Mouse (Mus musculus): ENCODE measurements around the gene 4930442H23Rik. TPM values are rescaled to one million over a fixed set of nuclear protein-coding genes. Genes with fewer than 3 reads are reported as not detected.
A peak's percentile ranks its signal among the peaks of the same experiment; 100 is the strongest.
"Not testable (repeated sequence)": the region's sequence is repeated elsewhere in the genome, so short reads cannot be mapped to it uniquely, and the experiment has no call there.

Gene 4930442H23Rik
- polyA plus RNA-seq (2014; fragmentation: Nextera tagmentation; extraction: Ambion mirVana) = not detected in 2 replicates

DNA sequence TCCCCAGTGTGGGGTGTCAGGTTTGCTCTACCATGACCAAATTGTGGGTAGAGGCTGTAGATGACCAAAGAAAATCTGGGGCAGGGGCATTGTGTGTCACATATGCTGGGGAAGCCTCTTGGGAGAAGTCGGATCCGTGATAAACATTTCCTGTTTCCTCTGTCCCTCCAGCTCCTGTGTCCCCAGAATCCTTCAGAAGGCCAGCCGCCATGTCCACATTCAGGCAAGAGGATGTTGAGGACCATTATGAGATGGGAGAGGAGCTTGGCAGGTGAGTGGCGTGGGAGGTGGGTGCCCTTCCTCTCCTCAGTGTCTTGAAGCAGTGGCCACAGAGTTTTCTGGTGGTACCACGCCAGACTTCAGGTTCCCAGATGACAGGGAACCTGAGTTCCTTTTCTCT is at the start of gene 4930442H23Rik:
4930442H23Rik (minus strand) TSS at position 45 of the 400 bp plus-strand sequence.
- Histone ChIP-seq H3K27ac (replicated peaks in 1 of 2; ENCODE audit: control insufficient read depth in 1 of 2, insufficient read depth in 1 of 2, low read depth in 2 of 2, low read length in 2 of 2) (peak within 1 kb of the TSS; percentile 92 to 93), H3K4me2 (ENCODE audit: low read length) (peak within 1 kb of the TSS; percentile 78), H3K4me1 (ENCODE audit: control insufficient read depth in 2 of 2, insufficient read depth in 2 of 2, low read length in 2 of 2) (peaks cover 18 to 36% of the 10 kb centered on the region in 2 experiments), H3K36me3 (ENCODE audit: control insufficient read depth, insufficient read depth, low read length) (peaks cover 76% of the 10 kb centered on the region), H3K9ac (ENCODE audit: low read length) (peak within 1 kb of the TSS; percentile 86), H3K27me3 (ENCODE audit: control insufficient read depth, insufficient read depth, low read length) (no peaks in the 10 kb centered on the region), H3K4me3 (ENCODE audit: control insufficient read depth in 1 of 2, insufficient read depth in 1 of 2, low read depth in 1 of 2, low read length in 2 of 2) (peak within 1 kb of the TSS; percentile 71 to 88), H3K9me3 (ENCODE audit: control insufficient read depth, low read length) (no peaks in the 10 kb centered on the region)
- no peak for ATAC-seq (ENCODE audit: insufficient number of reproducible peaks, insufficient read depth, low FRiP score, low read depth)
- WGBS = 73% methylated on average over 5 of the region's 5 CpGs

DNA sequence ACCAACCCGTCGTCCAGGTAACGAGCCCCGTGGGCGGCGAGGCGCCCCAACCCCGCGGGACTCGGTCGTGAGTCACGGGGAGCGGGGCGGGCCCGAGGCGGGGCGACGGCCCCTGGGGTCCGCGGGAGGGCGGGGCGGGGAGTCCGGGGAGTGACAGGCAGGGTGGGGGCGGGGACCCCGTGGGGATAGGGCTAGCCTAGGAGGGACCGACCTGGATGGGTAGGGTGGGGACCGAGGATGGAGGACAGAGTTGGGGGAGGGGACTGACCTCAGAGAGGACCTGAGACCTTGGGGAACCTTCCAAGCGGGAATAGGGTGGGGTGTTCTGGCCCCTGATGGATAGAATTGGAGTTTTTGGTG is 49.6 kb upstream of the 4930442H23Rik start:
- ATAC-seq (ENCODE audit: insufficient number of reproducible peaks, insufficient read depth, low FRiP score, low read depth) = peak; percentile 54; the same call in 1 of the 2 replicates
- Histone ChIP-seq H3K9me3 (ENCODE audit: control insufficient read depth, low read length) (no peaks in the 10 kb centered on the region), H3K4me1 (ENCODE audit: control insufficient read depth in 2 of 2, insufficient read depth in 2 of 2, low read length in 2 of 2) (peaks cover 12 to 23% of the 10 kb centered on the region in 2 experiments), H3K27ac (replicated peaks in 1 of 2; ENCODE audit: control insufficient read depth in 1 of 2, insufficient read depth in 1 of 2, low read depth in 2 of 2, low read length in 2 of 2) (peak overlapping the region in 1 of 2 experiments; percentile 24; a peak in 1 of 4 replicates), H3K36me3 (ENCODE audit: control insufficient read depth, insufficient read depth, low read length) (no peaks in the 10 kb centered on the region), H3K9ac (ENCODE audit: low read length) (peak overlapping the region; percentile 83), H3K4me2 (ENCODE audit: low read length) (peak overlapping the region; percentile 74), H3K4me3 (ENCODE audit: control insufficient read depth in 1 of 2, insufficient read depth in 1 of 2, low read depth in 1 of 2, low read length in 2 of 2) (peak overlapping the region; percentile 59 to 76), H3K27me3 (ENCODE audit: control insufficient read depth, insufficient read depth, low read length) (peaks cover 18% of the 10 kb centered on the region)
- 2% methylated on average over 22 of the region's 28 CpGs for WGBS

DNA sequence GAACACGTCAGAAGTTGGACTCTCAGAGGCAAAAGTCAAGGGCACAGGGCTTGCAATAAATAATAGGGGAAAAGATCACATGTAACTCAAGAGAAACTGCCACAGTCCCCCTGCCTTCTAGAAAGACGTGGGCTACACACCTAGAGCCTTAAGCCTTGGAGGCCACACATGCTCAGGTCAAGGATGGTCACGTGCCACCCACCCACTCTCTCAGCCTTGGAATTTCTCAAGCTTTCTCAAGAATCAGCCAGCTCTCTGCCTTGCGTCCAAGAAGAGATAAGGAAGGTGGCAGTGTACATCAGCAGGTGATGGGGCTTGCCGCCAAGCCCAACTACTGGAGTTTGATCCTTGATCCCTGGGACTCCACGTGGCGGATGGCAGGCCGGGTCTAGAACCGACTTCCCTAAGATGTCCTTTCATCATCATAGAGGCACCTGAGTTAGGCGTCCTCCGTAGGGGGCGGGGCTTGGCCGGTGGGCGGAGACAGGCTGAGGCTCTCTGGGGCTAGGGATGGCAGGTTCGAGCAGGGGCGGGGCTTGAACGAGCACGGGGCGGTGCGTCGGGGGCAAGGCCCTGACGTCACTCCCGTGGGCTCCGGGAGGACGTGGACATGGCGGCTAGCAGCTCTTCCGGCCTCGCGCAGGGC is 49.1 kb upstream of the 4930442H23Rik start, which contains the start of gene Zfr2:
Zfr2 (plus strand) TSS at position 576 of the 646 bp plus-strand sequence.
- no peaks in the 10 kb centered on the region for H3K9me3 ChIP-seq (ENCODE audit: control insufficient read depth, low read length)
- peak within 1 kb of the TSS; percentile 74 for H3K4me2 ChIP-seq (ENCODE audit: low read length)
- peaks cover 12 to 23% of the 10 kb centered on the region in 2 experiments for H3K4me1 ChIP-seq (ENCODE audit: control insufficient read depth in 2 of 2, insufficient read depth in 2 of 2, low read length in 2 of 2)
- H3K27ac ChIP-seq (replicated peaks in 1 of 2; ENCODE audit: control insufficient read depth in 1 of 2, insufficient read depth in 1 of 2, low read depth in 2 of 2, low read length in 2 of 2) = peak within 1 kb of the TSS in 1 of 2 experiments; percentile 24; a peak in 1 of 4 replicates
- H3K36me3 ChIP-seq (ENCODE audit: control insufficient read depth, insufficient read depth, low read length) = no peaks in the 10 kb centered on the region
- peaks cover 18% of the 10 kb centered on the region for H3K27me3 ChIP-seq (ENCODE audit: control insufficient read depth, insufficient read depth, low read length)
- WGBS = 7% methylated on average over 29 of the region's 29 CpGs
- ATAC-seq (ENCODE audit: insufficient number of reproducible peaks, insufficient read depth, low FRiP score, low read depth) = peak; percentile 76
- H3K9ac ChIP-seq (ENCODE audit: low read length) = peak within 1 kb of the TSS; percentile 83
- H3K4me3 ChIP-seq (ENCODE audit: control insufficient read depth in 1 of 2, insufficient read depth in 1 of 2, low read depth in 1 of 2, low read length in 2 of 2) = peak within 1 kb of the TSS; percentile 59 to 76

DNA sequence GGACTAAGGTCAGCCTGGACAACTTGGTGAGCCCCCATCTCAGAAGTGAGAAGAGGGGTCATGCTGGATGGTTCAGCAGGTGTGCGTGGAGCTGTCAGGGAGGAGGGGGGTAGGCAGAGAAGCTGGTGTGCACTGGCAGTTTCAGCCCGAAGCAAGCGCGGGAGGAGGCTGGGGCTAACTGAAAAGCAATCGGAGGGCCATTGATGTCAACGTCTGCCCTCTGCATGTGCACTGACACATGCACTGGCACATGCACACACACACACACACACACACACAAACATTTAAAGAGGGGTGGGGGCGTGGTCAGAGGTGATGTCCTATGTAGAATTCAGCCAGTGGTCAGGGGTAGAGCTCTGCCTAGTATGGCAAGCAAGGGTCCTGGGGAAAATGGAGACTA is 47.8 kb upstream of the 4930442H23Rik start:
- no peak overlapping the region for H3K9ac ChIP-seq (ENCODE audit: low read length)
- peaks cover 18% of the 10 kb centered on the region for H3K27me3 ChIP-seq (ENCODE audit: control insufficient read depth, insufficient read depth, low read length)
- peaks cover 12 to 23% of the 10 kb centered on the region in 2 experiments for H3K4me1 ChIP-seq (ENCODE audit: control insufficient read depth in 2 of 2, insufficient read depth in 2 of 2, low read length in 2 of 2)
- 61% methylated on average over 7 of the region's 7 CpGs for WGBS
- H3K4me3 ChIP-seq (ENCODE audit: control insufficient read depth in 1 of 2, insufficient read depth in 1 of 2, low read depth in 1 of 2, low read length in 2 of 2) = no peak overlapping the region
- H3K9me3 ChIP-seq (ENCODE audit: control insufficient read depth, low read length) = no peaks in the 10 kb centered on the region
- H3K36me3 ChIP-seq (ENCODE audit: control insufficient read depth, insufficient read depth, low read length) = no peaks in the 10 kb centered on the region
- ATAC-seq (ENCODE audit: insufficient number of reproducible peaks, insufficient read depth, low FRiP score, low read depth) = no peak
- H3K4me2 ChIP-seq (ENCODE audit: low read length) = no peak overlapping the region
- no peak overlapping the region for H3K27ac ChIP-seq (replicated peaks in 1 of 2; ENCODE audit: control insufficient read depth in 1 of 2, insufficient read depth in 1 of 2, low read depth in 2 of 2, low read length in 2 of 2)

DNA sequence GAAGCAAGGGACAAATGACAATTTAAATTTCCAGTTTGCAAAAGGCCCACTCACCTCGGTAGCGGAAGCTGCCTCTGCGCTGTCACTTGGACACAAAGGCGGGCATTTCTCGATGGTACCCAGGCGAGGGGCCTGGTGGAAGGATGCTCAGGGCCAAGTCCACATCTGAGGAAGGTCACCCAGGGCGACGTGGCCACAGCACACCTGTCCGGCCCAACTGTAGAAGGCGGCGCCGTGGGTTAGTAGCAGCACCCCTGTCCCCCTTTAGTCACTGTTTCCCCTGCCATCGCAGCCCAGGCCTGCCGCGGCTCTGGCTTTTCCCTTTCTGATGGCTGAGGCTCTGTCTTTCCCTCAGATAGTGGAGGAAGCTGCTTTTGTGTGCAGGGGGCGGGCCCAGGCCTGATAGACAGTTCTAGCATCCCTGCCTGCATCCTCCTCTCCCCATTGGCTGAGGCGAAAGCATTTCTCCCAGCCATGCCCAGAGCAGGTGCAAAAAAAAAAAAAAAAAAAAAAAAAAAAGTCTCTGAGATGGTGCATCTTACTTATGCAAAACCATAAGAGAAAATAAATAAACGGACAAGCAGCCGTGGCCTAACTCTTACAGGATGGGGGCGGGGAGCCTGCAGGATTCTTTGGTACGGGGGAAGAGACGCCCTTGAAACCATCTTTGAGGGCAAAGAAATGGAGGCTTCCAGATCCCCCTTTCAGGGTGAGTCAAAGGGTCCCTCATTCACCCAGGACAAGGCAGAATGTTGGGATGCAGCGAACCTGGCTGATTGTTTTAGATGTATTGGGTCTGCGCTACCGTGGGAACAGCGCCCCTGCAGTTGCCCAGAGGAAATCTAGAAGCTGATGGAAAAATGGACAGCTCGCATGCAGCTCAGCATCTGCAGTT is 47.0 kb upstream of the 4930442H23Rik start, which contains the start of gene Atcay:
Atcay (minus strand) TSS at position 396 of the 895 bp plus-strand sequence.
- H3K4me2 ChIP-seq (ENCODE audit: low read length) = peak within 1 kb of the TSS; percentile 63
- peak within 1 kb of the TSS; percentile 19 to 23 for H3K4me3 ChIP-seq (ENCODE audit: control insufficient read depth in 1 of 2, insufficient read depth in 1 of 2, low read depth in 1 of 2, low read length in 2 of 2)
- no peaks in the 10 kb centered on the region for H3K36me3 ChIP-seq (ENCODE audit: control insufficient read depth, insufficient read depth, low read length)
- ATAC-seq (ENCODE audit: insufficient number of reproducible peaks, insufficient read depth, low FRiP score, low read depth) = no peak
- peak within 1 kb of the TSS; percentile 31; the same call in 1 of the 2 replicates for H3K9ac ChIP-seq (ENCODE audit: low read length)
- peaks cover 12 to 23% of the 10 kb centered on the region in 2 experiments for H3K4me1 ChIP-seq (ENCODE audit: control insufficient read depth in 2 of 2, insufficient read depth in 2 of 2, low read length in 2 of 2)
- no peak within 1 kb of the TSS for H3K27ac ChIP-seq (replicated peaks in 1 of 2; ENCODE audit: control insufficient read depth in 1 of 2, insufficient read depth in 1 of 2, low read depth in 2 of 2, low read length in 2 of 2)
- peaks cover 18% of the 10 kb centered on the region for H3K27me3 ChIP-seq (ENCODE audit: control insufficient read depth, insufficient read depth, low read length)
- H3K9me3 ChIP-seq (ENCODE audit: control insufficient read depth, low read length) = no peaks in the 10 kb centered on the region
- 11% methylated on average over 27 of the region's 27 CpGs for WGBS

DNA sequence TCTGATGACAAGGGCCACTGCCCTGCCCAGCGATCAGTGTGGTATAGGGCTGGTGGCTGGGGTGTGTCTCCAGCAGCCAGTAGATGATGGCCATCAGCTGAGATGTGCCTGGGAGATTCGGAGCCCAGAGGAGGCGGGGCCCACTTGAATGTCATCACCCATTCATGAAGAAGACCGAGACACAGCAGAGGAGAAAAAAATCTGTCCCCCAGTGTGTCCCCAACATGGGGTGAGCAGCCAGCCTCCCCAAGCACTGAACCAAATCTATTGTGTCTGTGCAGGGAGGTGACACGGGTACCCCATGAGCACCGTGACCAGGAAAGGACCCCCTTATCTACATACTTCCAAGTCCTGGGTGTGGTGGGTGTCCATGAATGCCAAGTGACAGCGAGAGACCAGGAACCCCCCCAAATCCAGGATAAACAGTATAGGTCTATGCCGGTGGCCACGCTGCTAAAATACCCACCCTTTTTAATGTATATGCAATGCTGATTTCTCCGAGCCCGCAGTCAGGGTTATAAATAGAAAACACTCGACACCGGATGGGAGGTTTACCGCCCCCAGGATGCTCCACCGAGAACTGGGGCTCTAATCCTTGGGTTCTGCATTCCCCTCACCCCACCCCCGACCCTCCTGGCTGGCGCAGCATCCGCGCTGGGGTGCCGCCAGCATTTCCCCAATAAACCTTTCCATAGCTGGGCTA is 46.2 kb upstream of the 4930442H23Rik start:
- Histone ChIP-seq H3K36me3 (ENCODE audit: control insufficient read depth, insufficient read depth, low read length) (no peaks in the 10 kb centered on the region), H3K4me1 (ENCODE audit: control insufficient read depth in 2 of 2, insufficient read depth in 2 of 2, low read length in 2 of 2) (peaks cover 12 to 23% of the 10 kb centered on the region in 2 experiments), H3K27ac (replicated peaks in 1 of 2; ENCODE audit: control insufficient read depth in 1 of 2, insufficient read depth in 1 of 2, low read depth in 2 of 2, low read length in 2 of 2) (no peak overlapping the region), H3K9ac (ENCODE audit: low read length) (peak overlapping the region; percentile 31; the same call in 1 of the 2 replicates), H3K9me3 (ENCODE audit: control insufficient read depth, low read length) (no peaks in the 10 kb centered on the region), H3K27me3 (ENCODE audit: control insufficient read depth, insufficient read depth, low read length) (peaks cover 18% of the 10 kb centered on the region), H3K4me3 (ENCODE audit: control insufficient read depth in 1 of 2, insufficient read depth in 1 of 2, low read depth in 1 of 2, low read length in 2 of 2) (peak overlapping the region; percentile 19 to 23), H3K4me2 (ENCODE audit: low read length) (peak overlapping the region; percentile 63)
- WGBS = 9% methylated on average over 20 of the region's 20 CpGs
- ATAC-seq (ENCODE audit: insufficient number of reproducible peaks, insufficient read depth, low FRiP score, low read depth) = no peak

DNA sequence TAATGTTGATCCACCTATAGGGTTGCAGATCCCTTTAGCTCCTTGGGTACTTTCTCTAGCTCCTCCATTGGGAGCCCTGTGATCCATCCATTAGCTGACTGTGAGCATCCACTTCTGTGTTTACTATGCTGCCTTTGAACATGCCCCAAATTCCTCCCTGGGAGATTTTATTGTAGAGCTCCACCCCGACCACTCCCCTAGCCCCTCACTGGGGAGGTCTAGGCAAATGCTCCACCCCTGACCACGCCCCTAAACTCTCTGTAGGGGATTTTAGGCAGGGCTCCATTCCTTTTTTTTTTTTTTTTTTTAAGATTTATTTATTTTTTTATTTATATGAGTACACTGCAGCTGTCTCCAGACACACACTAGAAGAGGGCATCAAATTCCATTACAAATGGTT is 40.1 kb upstream of the 4930442H23Rik start:
- H3K4me3 ChIP-seq (ENCODE audit: control insufficient read depth in 1 of 2, insufficient read depth in 1 of 2, low read depth in 1 of 2, low read length in 2 of 2); H3K9me3 ChIP-seq (ENCODE audit: control insufficient read depth, low read length); H3K4me2 ChIP-seq (ENCODE audit: low read length); H3K36me3 ChIP-seq (ENCODE audit: control insufficient read depth, insufficient read depth, low read length); H3K4me1 ChIP-seq (ENCODE audit: control insufficient read depth in 2 of 2, insufficient read depth in 2 of 2, low read length in 2 of 2); ATAC-seq (ENCODE audit: insufficient number of reproducible peaks, insufficient read depth, low FRiP score, low read depth); H3K9ac ChIP-seq (ENCODE audit: low read length); H3K27ac ChIP-seq (replicated peaks in 1 of 2; ENCODE audit: control insufficient read depth in 1 of 2, insufficient read depth in 1 of 2, low read depth in 2 of 2, low read length in 2 of 2); H3K27me3 ChIP-seq (ENCODE audit: control insufficient read depth, insufficient read depth, low read length): not testable (repeated sequence)
- 49% methylated on average over 2 of the region's 2 CpGs for WGBS

Measured in heart, embryonic 14.5 days (tissue).